Mouse (Mus musculus) liver, adult 2 months (tissue): Measurements from ENCODE around the gene Cog5.

Experiments used
- CTCF ChIP-seq: fragments of 200-500 bp; IDR thresholded peaks from 2 replicates; pipeline ENCODE4 v1.5.1; 2011; ENCODE audit warnings: low read depth, low read length, control low read depth
- POLR2A ChIP-seq: fragments of 200-500 bp; IDR thresholded peaks from 2 replicates; pipeline ENCODE4 v1.6.1; 2011; ENCODE audit warnings: low read length, control low read depth; ENCODE audit not compliant: insufficient read depth; ENCODE audit errors: extremely low read depth

- no peak for TF ChIP-seq CTCF
- no peak for TF ChIP-seq POLR2A
Measured at GRCm38 (mm10) chr12:31917245-31917644, 262.6 kb downstream of the Cog5 start.
